8 mouse cellular contexts compared by ENCODE assay signal in the genomic region with DNA sequence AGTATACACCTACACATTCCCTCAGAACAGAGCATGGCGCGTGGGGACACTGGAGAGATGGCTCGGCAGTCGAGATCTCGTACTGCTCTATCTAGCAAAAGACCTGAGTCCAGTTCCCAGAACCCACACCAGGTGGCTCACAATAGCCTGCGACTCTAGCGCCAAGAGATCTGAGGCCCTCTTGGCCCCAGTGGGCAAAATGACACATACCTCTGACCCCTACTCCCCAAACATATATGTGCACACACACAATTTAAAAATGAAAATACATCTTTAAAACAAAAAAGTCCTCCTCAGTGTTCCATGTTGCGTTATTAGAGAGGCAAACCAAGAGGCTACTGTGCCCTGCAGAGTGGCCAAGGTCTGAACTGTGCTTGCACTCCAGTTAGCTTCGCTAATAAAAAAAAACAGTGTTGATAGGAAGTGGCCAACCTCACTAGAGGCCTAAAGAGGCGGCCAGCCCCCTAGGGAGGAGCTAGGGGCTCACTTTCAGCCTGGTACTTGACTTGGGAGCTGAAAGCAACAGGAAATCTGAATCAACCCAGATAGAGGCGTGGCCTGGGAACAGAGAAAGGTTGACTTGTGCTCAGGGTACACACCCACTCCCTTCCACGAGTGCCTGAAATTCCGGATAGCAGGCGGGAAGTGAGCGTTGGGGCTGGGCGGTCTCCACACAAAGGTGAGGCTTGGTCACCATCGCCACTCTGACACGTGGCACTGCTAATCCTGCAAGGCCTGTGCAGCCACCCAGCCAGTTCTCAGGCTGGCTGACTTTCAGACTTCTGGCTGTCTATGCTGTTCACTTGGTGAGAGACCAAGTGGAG. TPM values are rescaled to one million over a fixed set of nuclear protein-coding genes. Genes with fewer than 3 reads are reported as not detected.
DNase-seq lines count a peak whose midpoint lies in the region; ATAC-seq lines count a peak whose summit lies in the region.
"Not testable (repeated sequence)": the region's sequence is repeated elsewhere in the genome, so short reads cannot be mapped to it uniquely, and the experiment has no call there.

No protein-coding gene starts in this region.

- not testable (repeated sequence) for H3K9me3 ChIP-seq in hindbrain, embryonic 15.5 days; limb, embryonic 10.5 days (replicated peaks); midbrain, embryonic 12.5 days

- ATAC-seq in granulocyte monocyte progenitor cell, adult 5-6 weeks (replicated peaks; ENCODE audit: poor library complexity, severe bottlenecking) = peak; percentile 81
- ATAC-seq in hindbrain, embryonic 15.5 days (ENCODE audit: low FRiP score, low read depth) = peak; percentile 6; the same call in 1 of the 2 replicates
- peak; percentile 10; the same call in 1 of the 2 replicates for ATAC-seq in midbrain, embryonic 12.5 days (ENCODE audit: low FRiP score, low read depth)

- not testable (repeated sequence) for H3K4me2 ChIP-seq in hindbrain, embryonic 15.5 days; midbrain, embryonic 12.5 days (replicated peaks)

- not testable (repeated sequence) for H3K4me3 ChIP-seq in hindbrain, embryonic 15.5 days; limb, embryonic 10.5 days; midbrain, embryonic 12.5 days

- not testable (repeated sequence) for H3K27me3 ChIP-seq in hindbrain, embryonic 15.5 days; limb, embryonic 10.5 days (ENCODE audit: low read depth, poor library complexity, severe bottlenecking); midbrain, embryonic 12.5 days

- DNase-seq in MN1 (ENCODE audit: low spot score) = peak; percentile 47
- peak; percentile 42 for DNase-seq in embryo, embryonic 11 days
- DNase-seq in limb, embryonic 10.5 days (ENCODE audit: low spot score) = peak; percentile 37
- peak; percentile 53 to 67 for DNase-seq in lung, adult 18-20 months
- peak; percentile 50 for DNase-seq in urinary bladder, postnatal 14 days (ENCODE audit: low spot score)

- WGBS in hindbrain, embryonic 15.5 days = 75% methylated on average over 18 of the region's 18 CpGs
- 74% methylated on average over 18 of the region's 18 CpGs for WGBS in limb, embryonic 10.5 days
- WGBS in midbrain, embryonic 12.5 days = 72% methylated on average over 18 of the region's 18 CpGs

- not testable (repeated sequence) for H3K9ac ChIP-seq in hindbrain, embryonic 15.5 days; midbrain, embryonic 12.5 days (replicated peaks)

- H3K4me1 ChIP-seq in hindbrain, embryonic 15.5 days (replicated peaks) = not testable (repeated sequence)
- peaks cover 12% of the 10 kb centered on the region for H3K4me1 ChIP-seq in limb, embryonic 10.5 days
- peaks cover 12% of the 10 kb centered on the region; the same call in 1 of the 2 replicates for H3K4me1 ChIP-seq in midbrain, embryonic 12.5 days

- H3K36me3 ChIP-seq in hindbrain, embryonic 15.5 days; midbrain, embryonic 12.5 days: not testable (repeated sequence)
- peaks cover 12% of the 10 kb centered on the region for H3K36me3 ChIP-seq in limb, embryonic 10.5 days

- not testable (repeated sequence) for H3K27ac ChIP-seq in hindbrain, embryonic 15.5 days (replicated peaks); limb, embryonic 10.5 days; midbrain, embryonic 12.5 days (replicated peaks)

RNA-seq across cellular contexts. Expression of a gene that starts 37.9 kb away (rescaled TPM):
- total RNA-seq in granulocyte monocyte progenitor cell, adult 5-6 weeks (2014; fragmentation: Nextera tagmentation) = 96.0 and 128 TPM in 2 replicates
- 142 and 194 TPM in 2 replicates for total RNA-seq in granulocyte monocyte progenitor cell, adult 5-6 weeks (2017)
- 1,039 and 1,079 TPM in 2 replicates for polyA plus RNA-seq in hindbrain, embryonic 15.5 days (2015; fragmentation: Nextera tagmentation; extraction: Ambion mirVana)
- 442 and 463 TPM in 2 replicates for polyA plus RNA-seq in limb, embryonic 10.5 days (2016; fragmentation: Nextera tagmentation; extraction: Ambion mirVana)
- 776 and 817 TPM in 2 replicates for polyA plus RNA-seq in midbrain, embryonic 12.5 days (2016; fragmentation: Nextera tagmentation; extraction: Ambion mirVana)

Comparison
In these comparisons a context has a peak if more than half of its experiments do, and no peak if none do; other contexts are left out.
1. ATAC-seq: peak in every context shown above with its lines; median percentile 81 in granulocyte monocyte progenitor cell, adult 5-6 weeks; 10 in midbrain, embryonic 12.5 days; 6 in hindbrain, embryonic 15.5 days.